Mouse (Mus musculus) megakaryocyte-erythroid progenitor cell, adult 5-6 weeks (primary cell): ENCODE measurements around the gene En1. TPM values are rescaled to one million over a fixed set of nuclear protein-coding genes. Genes with fewer than 3 reads are reported as not detected.

Source experiments
- ATAC-seq: replicated peaks from 2 replicates; pipeline ENCODE4 v1.8.0; 2016; ENCODE audit warnings: mild to moderate bottlenecking, inconsistent platforms; ENCODE audit not compliant: severe bottlenecking, poor library complexity, low FRiP score, low TSS enrichment
- total RNA-seq, 2 experiments: library from RNA; stranded (forward) in 1 of 2; stranded (reverse) in 1 of 2; fragments of 200-1000, 215-1000 nt in 1 of 2; fragments of >200 nt in 1 of 2; fragmentation: Nextera tagmentation in 1 of 2; gene quantifications; 2 replicates each; pipeline ENCODE4 v1.2.3; 2014 to 2017

The En1 gene
- total RNA-seq, 2 experiments from 2014 or later = not detected

DNA sequence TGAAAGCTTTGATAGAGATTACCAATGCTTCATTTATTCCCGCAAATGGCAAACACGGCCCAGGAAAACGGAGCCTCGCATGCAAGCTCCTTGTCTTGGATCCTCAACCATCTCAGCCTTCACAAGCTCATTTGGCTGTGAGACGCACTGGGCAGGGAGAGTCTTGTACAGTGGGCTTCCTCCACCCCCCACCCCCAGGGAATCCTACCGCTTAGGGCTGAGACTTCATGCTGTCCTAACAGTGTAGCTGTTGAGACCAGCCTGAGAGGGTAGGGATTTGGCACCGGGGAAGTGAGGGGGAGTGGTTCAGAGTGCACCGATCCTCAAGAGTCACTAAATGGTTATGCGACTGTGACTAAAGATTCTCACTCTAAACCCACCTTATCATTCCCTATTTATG is 13.7 kb downstream of the En1 start:
- ATAC-seq = no peak

GRCm38 (mm10) chr1:120621383-120621782 is 19.2 kb downstream of the En1 start:
- no peak for ATAC-seq

DNA sequence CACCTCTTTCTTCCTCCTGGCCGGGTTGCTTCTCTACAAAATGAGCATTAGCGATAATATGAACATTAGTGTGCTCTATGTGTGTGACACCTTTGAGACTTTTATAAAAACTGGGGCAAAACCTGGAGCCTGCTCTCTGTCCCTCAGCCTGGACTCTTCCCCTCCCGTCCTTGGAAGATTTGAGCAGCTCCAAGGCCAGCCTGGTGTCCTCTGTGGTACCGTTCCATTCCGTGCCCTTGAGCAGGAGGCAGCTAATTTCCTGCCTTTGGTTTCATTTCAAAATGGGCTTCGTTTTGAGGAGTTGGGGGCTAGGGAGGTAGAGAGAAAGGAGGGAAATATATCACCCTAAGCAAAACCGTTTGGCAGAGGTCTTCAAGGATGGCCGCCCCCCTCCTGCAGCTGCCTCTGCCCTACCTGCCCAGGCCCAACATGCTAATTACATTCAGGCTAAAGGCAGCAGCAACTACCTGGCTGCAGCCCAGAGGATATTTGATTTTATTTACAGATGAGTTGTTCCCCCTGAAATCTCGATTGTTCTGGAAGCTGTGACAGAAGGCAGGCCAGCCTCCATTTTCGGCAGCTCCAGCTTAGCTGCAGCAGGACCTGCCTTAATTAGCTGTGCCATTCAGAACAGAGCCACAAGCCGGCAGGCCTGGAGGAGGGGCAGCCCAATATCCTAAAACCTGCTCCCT is 24.9 kb downstream of the En1 start:
- no peak for ATAC-seq

DNA sequence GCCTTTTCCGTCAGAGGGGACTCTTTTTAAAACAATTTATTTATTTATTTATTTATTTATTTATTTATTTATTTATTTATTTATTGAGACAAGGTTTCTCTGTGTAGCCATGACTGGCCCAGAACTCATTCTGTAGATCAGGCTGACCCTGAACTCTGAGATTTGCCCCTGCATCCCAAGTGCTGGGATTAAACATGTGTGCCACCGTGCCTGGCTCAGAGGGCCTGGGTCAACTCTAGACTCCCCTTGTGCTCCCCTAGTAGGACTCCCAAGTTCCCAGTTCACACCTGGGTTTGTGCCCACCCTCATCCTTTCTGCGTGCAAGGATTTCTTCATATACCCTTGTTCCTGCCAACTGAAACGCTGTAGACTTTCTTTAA is 25.4 kb downstream of the En1 start:
- no peak for ATAC-seq

GRCm38 (mm10) chr1:120628821-120629220 is 26.6 kb downstream of the En1 start:
- no peak for ATAC-seq

DNA sequence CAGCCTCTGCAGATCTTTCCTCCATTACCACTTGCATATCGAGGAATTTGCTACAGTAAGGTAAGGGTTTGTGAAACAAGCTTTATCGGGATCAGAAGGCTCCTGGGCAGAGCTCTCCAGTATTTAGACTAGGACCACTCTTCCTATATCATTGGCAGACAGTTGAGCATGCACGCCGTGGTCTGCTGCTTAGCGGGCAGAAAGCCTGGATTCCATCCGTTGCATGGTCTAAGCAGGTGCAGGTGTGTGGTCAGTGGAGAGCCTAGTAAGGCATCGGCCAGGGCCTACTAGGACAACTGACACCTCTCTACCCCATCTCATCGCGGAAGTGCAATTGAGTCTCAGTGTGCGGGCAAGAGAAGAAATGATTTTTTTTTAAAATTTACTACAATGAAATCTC is 41.2 kb downstream of the En1 start:
- no peak for ATAC-seq

- ATAC-seq = no peak
Measured at GRCm38 (mm10) chr1:120643848-120644711, 41.9 kb downstream of the En1 start.

GRCm38 (mm10) chr1:120644755-120645154 is 42.5 kb downstream of the En1 start:
- no peak for ATAC-seq

DNA sequence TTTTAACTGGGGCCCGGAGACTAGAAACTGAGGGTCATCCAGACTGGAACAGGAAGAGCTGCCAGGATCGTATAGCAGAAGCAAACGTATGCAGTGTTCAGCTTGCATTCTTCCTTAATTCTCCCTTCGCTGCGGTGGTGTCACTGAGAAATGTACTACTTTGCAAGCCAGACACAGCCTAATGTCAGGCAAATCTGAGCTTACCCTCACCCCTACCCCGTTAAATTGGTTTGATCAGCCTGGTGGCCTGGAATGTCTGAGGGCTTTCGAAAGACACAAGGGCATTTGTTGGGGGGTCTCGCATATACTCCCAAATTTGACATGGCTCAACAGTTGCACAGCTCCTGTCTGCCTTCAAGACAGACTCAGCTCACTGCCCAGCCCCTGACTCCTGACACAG is 47.9 kb downstream of the En1 start:
- ATAC-seq = no peak

- ATAC-seq = no peak
Measured at GRCm38 (mm10) chr1:120651997-120652396, 49.8 kb downstream of the En1 start.

GRCm38 (mm10) chr1:120654950-120655396 is 52.8 kb downstream of the En1 start:
- ATAC-seq = no peak

Other genes starting within 250 kb of the En1 start
- not detected in 2 replicates for gene Marco, start 97.4 kb upstream of the En1 start, total RNA-seq (2014; fragmentation: Nextera tagmentation)
- gene Marco, start 97.4 kb upstream of the En1 start, total RNA-seq (2017) = not detected in 2 replicates